Mouse (Mus musculus): ENCODE data around the gene Syn3.

GRCm38 (mm10) chr10:86057286-86057685, 441.4 kb downstream of the Syn3 start:
- TF ChIP-seq CTCF (IDR thresholded peaks at IDR 0.05; ENCODE audit: borderline replicate concordance, extremely low read depth, insufficient read depth, insufficient read length) (no peak), POLR2A (IDR thresholded peaks at IDR 0.05; ENCODE audit: borderline replicate concordance, extremely low read depth, insufficient read depth, insufficient read length, poor library complexity, severe bottlenecking) (no peak)
